Mouse (Mus musculus) stomach, postnatal 0 days (tissue): ENCODE measurements around the gene Gm9837.

Source experiments
- CTCF ChIP-seq: IDR thresholded peaks from 2 replicates; pipeline ENCODE4 v1.5.1; 2016; ENCODE audit warnings: antibody characterized with exemption, low read depth, mild to moderate bottlenecking, moderate library complexity
- EP300 ChIP-seq: optimal IDR thresholded peaks from 2 replicates; pipeline ENCODE3; 2016; ENCODE audit warnings: antibody characterized with exemption

GRCm38 (mm10) chr11:53479783-53480301, 9.6 kb upstream of the Gm9837 start, which contains the start of the genes Gm9945 and Sowaha:
- peak; percentile 42 for TF ChIP-seq CTCF
- no peak for TF ChIP-seq EP300
